Mouse (Mus musculus): ENCODE measurements around the gene Sptssa. TPM values are rescaled to one million over a fixed set of nuclear protein-coding genes. Genes with fewer than 3 reads are reported as not detected.

Sptssa gene
- 54.3 and 56.7 TPM in 2 replicates for polyA plus RNA-seq (2012; rRNA removed)

DNA sequence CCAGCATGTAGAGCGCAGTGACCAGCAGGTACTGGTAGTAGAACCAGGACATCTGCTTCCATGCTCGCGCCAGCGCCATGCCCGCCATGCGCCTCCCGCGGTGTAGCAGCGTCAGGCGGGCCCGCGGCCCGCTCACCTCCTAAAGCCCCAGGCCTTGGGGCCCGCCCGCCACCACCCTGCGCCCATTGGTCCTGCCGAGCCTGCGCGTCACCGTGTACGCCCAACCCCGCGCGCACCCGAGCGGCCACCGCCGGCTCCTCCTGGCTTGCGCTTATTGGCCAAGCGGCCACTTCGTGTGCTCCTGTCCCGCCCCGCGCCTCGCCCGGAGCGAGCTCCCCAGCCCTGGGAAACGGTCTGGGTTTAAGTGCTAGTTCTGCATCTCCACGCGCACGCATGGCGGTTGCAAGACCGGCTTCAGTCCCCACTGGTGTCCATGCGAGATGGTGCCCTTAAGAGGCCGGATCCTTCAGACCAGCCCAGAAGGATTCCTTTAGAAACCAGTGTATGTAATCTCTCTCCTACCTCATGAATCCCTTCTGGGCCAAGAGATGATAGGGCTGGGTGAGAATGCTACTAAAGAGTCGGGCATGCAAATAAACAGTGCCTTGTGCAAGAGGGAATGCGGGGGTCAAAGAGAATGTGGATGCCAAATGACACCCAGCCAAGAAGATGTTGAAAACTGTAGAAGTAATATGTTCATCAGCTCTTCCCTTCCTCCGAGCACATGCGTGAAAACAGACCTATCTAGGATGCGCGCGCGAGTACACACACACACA, at the start of gene Sptssa:
Sptssa (minus strand) TSS at position 178 of the 776 bp plus-strand sequence.
- Histone ChIP-seq H3K27ac (ENCODE audit: insufficient read depth, low read length) (peak within 1 kb of the TSS; percentile 61), H3K36me3 (ENCODE audit: control insufficient read depth, insufficient read depth, low read length) (no peaks in the 10 kb centered on the region), H3K27me3 (ENCODE audit: control insufficient read depth, insufficient read depth, low read length) (no peaks in the 10 kb centered on the region), H3K4me1 (ENCODE audit: control insufficient read depth, insufficient read depth, insufficient read length) (peaks cover 5% of the 10 kb centered on the region; the same call in 1 of the 2 replicates), H3K4me3 (ENCODE audit: extremely low read depth, insufficient read depth, insufficient read length) (peak within 1 kb of the TSS; percentile 95)
- peak; percentile 79 to 93 for DNase-seq (ENCODE audit: low read depth in 1 of 2, low spot score in 2 of 2)
- WGBS = 10% methylated on average over 53 of the region's 53 CpGs
- TF ChIP-seq CTCF (IDR thresholded peaks at IDR 0.05; ENCODE audit: extremely low read depth, insufficient read depth, insufficient read length, insufficient replicate concordance) (no peak), POLR2A (IDR thresholded peaks at IDR 0.05; ENCODE audit: low read depth, low read length) (peak; percentile 70)

DNA sequence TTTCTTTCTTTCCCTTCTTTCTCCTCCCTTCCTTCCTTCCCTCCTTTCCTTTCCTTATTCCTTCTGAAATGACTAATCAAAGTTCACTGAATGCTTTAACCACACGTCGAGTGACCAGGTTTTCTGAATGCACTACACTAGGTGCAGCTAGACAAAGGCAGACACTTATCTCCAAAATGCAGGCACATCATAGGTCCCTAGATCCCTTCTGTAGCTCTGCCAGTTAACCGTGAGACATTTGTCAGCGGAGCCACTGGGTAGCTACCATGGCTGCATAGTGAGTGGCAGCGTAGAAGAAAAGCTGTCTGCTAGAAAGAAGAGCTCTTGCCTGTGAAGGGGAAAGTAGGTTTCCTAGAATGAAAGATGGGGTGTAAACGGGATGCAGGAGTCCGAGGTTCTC, 43.0 kb upstream of the Sptssa start:
- no peak for DNase-seq (ENCODE audit: low read depth in 1 of 2, low spot score in 2 of 2)
- H3K27ac ChIP-seq (ENCODE audit: insufficient read depth, low read length) = no peak overlapping the region
- H3K36me3 ChIP-seq (ENCODE audit: control insufficient read depth, insufficient read depth, low read length) = no peaks in the 10 kb centered on the region
- TF ChIP-seq POLR2A (IDR thresholded peaks at IDR 0.05; ENCODE audit: low read depth, low read length) (no peak), CTCF (IDR thresholded peaks at IDR 0.05; ENCODE audit: extremely low read depth, insufficient read depth, insufficient read length, insufficient replicate concordance) (no peak)
- 76% methylated on average over 7 of the region's 7 CpGs for WGBS
- no peaks in the 10 kb centered on the region for H3K27me3 ChIP-seq (ENCODE audit: control insufficient read depth, insufficient read depth, low read length)
- H3K4me3 ChIP-seq (ENCODE audit: extremely low read depth, insufficient read depth, insufficient read length) = no peak overlapping the region
- H3K4me1 ChIP-seq (ENCODE audit: control insufficient read depth, insufficient read depth, insufficient read length) = no peaks in the 10 kb centered on the region

DNA sequence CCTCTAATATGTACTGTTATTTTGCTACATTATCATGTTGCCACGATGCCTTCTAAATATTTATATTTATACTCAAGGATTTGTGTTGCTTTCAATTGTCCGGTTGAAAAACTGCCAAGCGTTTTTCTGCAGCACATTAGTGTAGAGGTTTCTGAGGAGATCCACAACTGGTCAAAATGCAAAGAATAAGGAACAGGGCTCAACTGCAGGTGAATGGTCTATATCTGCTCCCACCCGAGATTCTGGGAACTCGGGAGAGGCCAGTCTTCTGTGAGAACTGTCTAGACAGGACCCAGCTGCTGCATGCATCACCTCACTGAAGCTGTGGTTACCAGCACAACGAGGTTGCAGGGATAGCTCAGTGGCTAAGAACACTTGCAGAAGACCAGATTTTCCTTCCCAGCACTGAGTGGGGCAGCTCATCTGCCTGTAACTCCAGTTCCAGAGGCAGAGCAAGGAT, 41.4 kb upstream of the Sptssa start:
- Histone ChIP-seq H3K4me1 (ENCODE audit: control insufficient read depth, insufficient read depth, insufficient read length) (no peaks in the 10 kb centered on the region), H3K27ac (ENCODE audit: insufficient read depth, low read length) (no peak overlapping the region), H3K4me3 (ENCODE audit: extremely low read depth, insufficient read depth, insufficient read length) (no peak overlapping the region), H3K27me3 (ENCODE audit: control insufficient read depth, insufficient read depth, low read length) (no peaks in the 10 kb centered on the region), H3K36me3 (ENCODE audit: control insufficient read depth, insufficient read depth, low read length) (peaks cover under 1% of the 10 kb centered on the region; the same call in 1 of the 2 replicates)
- TF ChIP-seq POLR2A (IDR thresholded peaks at IDR 0.05; ENCODE audit: low read depth, low read length) = no peak
- TF ChIP-seq CTCF (IDR thresholded peaks at IDR 0.05; ENCODE audit: extremely low read depth, insufficient read depth, insufficient read length, insufficient replicate concordance) = no peak
- no peak for DNase-seq (ENCODE audit: low read depth in 1 of 2, low spot score in 2 of 2)
- 47% methylated on average over 6 of the region's 6 CpGs for WGBS

DNA sequence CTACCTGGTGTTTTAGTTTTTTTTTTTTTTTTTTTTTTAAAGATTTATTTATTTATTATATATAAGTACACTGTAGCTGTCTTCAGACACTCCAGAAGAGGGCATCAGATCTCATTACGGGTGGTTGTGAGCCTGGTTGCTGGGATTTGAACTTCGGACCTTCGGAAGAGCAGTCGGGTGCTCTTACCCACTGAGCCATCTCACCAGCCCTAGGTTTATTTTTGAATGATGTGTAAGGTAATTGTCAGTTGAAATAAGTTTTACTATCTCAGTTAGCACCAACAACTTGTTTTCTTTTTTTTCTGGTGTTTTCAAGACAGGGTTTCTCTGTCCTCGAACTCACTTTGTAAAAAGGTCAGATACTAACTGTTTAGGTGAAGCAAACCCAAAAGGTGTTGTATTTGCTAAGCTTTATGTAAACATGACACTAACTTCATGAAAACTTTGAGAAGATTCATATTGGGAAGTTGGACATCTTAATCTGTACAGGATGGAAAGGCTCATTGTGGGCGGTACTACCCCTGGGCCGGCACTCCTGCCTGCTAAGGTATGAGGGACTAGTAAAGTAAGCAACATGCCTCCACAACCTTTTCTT, 40.7 kb upstream of the Sptssa start:
- no peaks in the 10 kb centered on the region for H3K4me1 ChIP-seq (ENCODE audit: control insufficient read depth, insufficient read depth, insufficient read length)
- DNase-seq (ENCODE audit: low read depth in 1 of 2, low spot score in 2 of 2) = no peak
- WGBS = 10% methylated on average over 7 of the region's 7 CpGs
- no peaks in the 10 kb centered on the region for H3K27me3 ChIP-seq (ENCODE audit: control insufficient read depth, insufficient read depth, low read length)
- no peak overlapping the region for H3K4me3 ChIP-seq (ENCODE audit: extremely low read depth, insufficient read depth, insufficient read length)
- no peak overlapping the region for H3K27ac ChIP-seq (ENCODE audit: insufficient read depth, low read length)
- TF ChIP-seq CTCF (IDR thresholded peaks at IDR 0.05; ENCODE audit: extremely low read depth, insufficient read depth, insufficient read length, insufficient replicate concordance) (no peak), POLR2A (IDR thresholded peaks at IDR 0.05; ENCODE audit: low read depth, low read length) (no peak)
- H3K36me3 ChIP-seq (ENCODE audit: control insufficient read depth, insufficient read depth, low read length) = peaks cover 5% of the 10 kb centered on the region; the same call in 1 of the 2 replicates

DNA sequence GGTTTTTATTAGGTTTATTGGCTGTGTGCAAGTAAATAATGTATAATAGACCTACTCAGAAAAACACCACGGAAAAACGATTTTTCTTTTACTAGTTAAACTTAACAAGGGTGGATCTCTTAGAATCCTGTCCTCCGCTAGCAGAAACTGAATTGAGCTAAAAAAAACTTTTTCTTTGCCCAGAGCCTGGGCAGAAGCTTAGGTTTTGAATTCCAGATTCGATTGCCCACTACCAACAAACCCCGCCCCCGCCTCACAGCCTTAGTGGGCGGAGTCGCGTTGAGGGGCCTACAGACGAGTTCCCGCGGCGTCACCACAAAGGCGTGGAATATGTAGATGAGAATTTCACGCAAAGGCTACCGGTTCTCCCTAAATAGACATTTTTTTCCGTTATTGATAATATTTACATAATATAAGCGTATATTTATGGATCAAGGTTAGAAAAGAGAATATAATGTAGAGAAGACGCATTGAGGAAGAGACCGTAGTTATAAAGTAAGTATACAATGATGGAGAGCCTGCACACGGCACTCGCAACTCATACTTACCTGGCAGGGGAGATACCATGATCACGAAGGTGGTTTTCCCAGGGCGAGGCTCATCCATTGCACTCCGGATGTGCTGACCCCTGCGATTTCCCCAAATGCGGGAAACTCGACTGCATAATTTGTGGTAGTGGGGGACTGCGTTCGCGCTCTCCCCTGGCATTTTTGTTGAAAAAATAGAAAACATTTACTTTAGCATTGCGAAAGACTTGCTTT, 40.0 kb upstream of the Sptssa start:
- Histone ChIP-seq H3K27ac (ENCODE audit: insufficient read depth, low read length) (peak overlapping the region; percentile 96), H3K4me3 (ENCODE audit: extremely low read depth, insufficient read depth, insufficient read length) (peak overlapping the region; percentile 93), H3K36me3 (ENCODE audit: control insufficient read depth, insufficient read depth, low read length) (peaks cover 8% of the 10 kb centered on the region; the same call in 1 of the 2 replicates), H3K27me3 (ENCODE audit: control insufficient read depth, insufficient read depth, low read length) (no peaks in the 10 kb centered on the region), H3K4me1 (ENCODE audit: control insufficient read depth, insufficient read depth, insufficient read length) (no peaks in the 10 kb centered on the region)
- under 1% methylated on average over 32 of the region's 32 CpGs for WGBS
- no peak for TF ChIP-seq CTCF (IDR thresholded peaks at IDR 0.05; ENCODE audit: extremely low read depth, insufficient read depth, insufficient read length, insufficient replicate concordance)
- TF ChIP-seq POLR2A (IDR thresholded peaks at IDR 0.05; ENCODE audit: low read depth, low read length) = peak; percentile 100
- DNase-seq (ENCODE audit: low read depth in 1 of 2, low spot score in 2 of 2) = peak; percentile 92 to 94

DNA sequence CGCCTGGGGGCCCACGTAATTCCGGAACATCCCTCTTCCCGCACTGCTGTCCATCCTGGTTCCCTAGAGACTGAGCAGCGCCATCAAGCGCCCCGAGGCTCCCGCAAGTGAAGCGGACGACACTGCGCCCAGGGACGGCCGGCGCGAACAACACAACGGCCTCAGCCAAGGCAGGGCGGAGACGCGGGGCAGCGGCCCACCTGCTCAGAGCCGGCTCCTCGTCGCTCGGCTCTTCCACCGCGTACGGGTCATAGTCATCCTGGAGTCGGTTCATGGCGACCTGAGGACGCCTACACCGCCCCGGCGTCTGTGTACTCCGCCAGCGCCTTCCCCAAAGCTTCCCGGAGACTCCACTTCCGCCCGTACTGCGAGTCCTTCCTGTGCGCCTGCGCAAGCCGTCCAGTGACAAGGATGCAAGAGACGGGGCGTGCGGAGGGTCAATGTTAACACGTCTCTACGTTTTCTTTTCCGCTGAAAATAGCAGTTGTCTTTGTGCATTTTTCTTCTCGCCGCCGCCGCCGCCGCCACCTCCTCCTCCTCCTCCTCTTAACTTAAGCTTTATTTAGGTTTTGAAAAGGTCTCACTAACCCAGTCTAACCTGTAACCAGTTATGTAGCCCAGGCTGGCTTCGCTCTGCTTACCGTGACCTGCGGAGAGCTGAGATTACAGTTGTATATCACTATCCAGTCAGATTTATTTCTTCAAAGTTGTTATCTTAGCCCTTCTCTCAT, 39.3 kb upstream of the Sptssa start, which contains the start of gene Eapp:
Eapp (minus strand) TSS at position 387 of the 731 bp plus-strand sequence.
- WGBS = under 1% methylated on average over 57 of the region's 57 CpGs
- H3K4me3 ChIP-seq (ENCODE audit: extremely low read depth, insufficient read depth, insufficient read length) = peak within 1 kb of the TSS; percentile 93
- H3K36me3 ChIP-seq (ENCODE audit: control insufficient read depth, insufficient read depth, low read length) = peaks cover 11% of the 10 kb centered on the region
- no peaks in the 10 kb centered on the region for H3K4me1 ChIP-seq (ENCODE audit: control insufficient read depth, insufficient read depth, insufficient read length)
- peak; percentile 88 to 95 for DNase-seq (ENCODE audit: low read depth in 1 of 2, low spot score in 2 of 2)
- no peaks in the 10 kb centered on the region for H3K27me3 ChIP-seq (ENCODE audit: control insufficient read depth, insufficient read depth, low read length)
- TF ChIP-seq POLR2A (IDR thresholded peaks at IDR 0.05; ENCODE audit: low read depth, low read length) (peak; percentile 89), CTCF (IDR thresholded peaks at IDR 0.05; ENCODE audit: extremely low read depth, insufficient read depth, insufficient read length, insufficient replicate concordance) (no peak)
- peak within 1 kb of the TSS; percentile 96 for H3K27ac ChIP-seq (ENCODE audit: insufficient read depth, low read length)

All from spleen, adult 2 months (tissue).